Mouse (Mus musculus): ENCODE results near the gene Sphk1.

Sphk1 gene

GRCm38 (mm10) chr11:116501005-116501746, 29.5 kb upstream of the Sphk1 start:
- no peaks in the 10 kb centered on the region for H3K27me3 ChIP-seq (ENCODE audit: insufficient read depth, low read length)
- TF ChIP-seq CTCF (conservative IDR thresholded peaks at IDR 0.05; ENCODE audit: low read length) = peak; percentile 66
- TF ChIP-seq POU5F1 (IDR thresholded peaks at IDR 0.05; ENCODE audit: borderline replicate concordance, low read length) = no peak
- no peaks in the 10 kb centered on the region for H3K36me3 ChIP-seq (ENCODE audit: insufficient read depth, low read length)
- H3K4me3 ChIP-seq (replicated peaks; ENCODE audit: low read length) = no peak overlapping the region
- H3K9me3 ChIP-seq (ENCODE audit: low read length) = no peaks in the 10 kb centered on the region
- H3K4me1 ChIP-seq (replicated peaks; ENCODE audit: low read depth, low read length) = peaks cover 31% of the 10 kb centered on the region

- no peak for TF ChIP-seq NANOG (IDR thresholded peaks at IDR 0.05; ENCODE audit: borderline replicate concordance, low read length)
- no peak for TF ChIP-seq POU5F1 (IDR thresholded peaks at IDR 0.05; ENCODE audit: borderline replicate concordance, low read length)
- TF ChIP-seq CTCF (conservative IDR thresholded peaks at IDR 0.05; ENCODE audit: low read length) = no peak
- Histone ChIP-seq H3K9me3 (ENCODE audit: low read length) (no peaks in the 10 kb centered on the region), H3K36me3 (ENCODE audit: insufficient read depth, low read length) (no peaks in the 10 kb centered on the region), H3K4me3 (replicated peaks; ENCODE audit: low read length) (peak overlapping the region; percentile 64), H3K4me1 (replicated peaks; ENCODE audit: low read depth, low read length) (peaks cover 28% of the 10 kb centered on the region), H3K27me3 (ENCODE audit: insufficient read depth, low read length) (no peaks in the 10 kb centered on the region)
Measured at GRCm38 (mm10) chr11:116504516-116504915, 26.2 kb upstream of the Sphk1 start.

GRCm38 (mm10) chr11:116505573-116505972, 25.2 kb upstream of the Sphk1 start:
- Histone ChIP-seq H3K4me1 (replicated peaks; ENCODE audit: low read depth, low read length) (peaks cover 28% of the 10 kb centered on the region), H3K36me3 (ENCODE audit: insufficient read depth, low read length) (no peaks in the 10 kb centered on the region), H3K4me3 (replicated peaks; ENCODE audit: low read length) (no peak overlapping the region), H3K27me3 (ENCODE audit: insufficient read depth, low read length) (no peaks in the 10 kb centered on the region), H3K9me3 (ENCODE audit: low read length) (no peaks in the 10 kb centered on the region)
- TF ChIP-seq NANOG (IDR thresholded peaks at IDR 0.05; ENCODE audit: borderline replicate concordance, low read length) (no peak), CTCF (conservative IDR thresholded peaks at IDR 0.05; ENCODE audit: low read length) (no peak)

- H3K36me3 ChIP-seq (ENCODE audit: insufficient read depth, low read length) = no peaks in the 10 kb centered on the region
- no peaks in the 10 kb centered on the region for H3K9me3 ChIP-seq (ENCODE audit: low read length)
- H3K27me3 ChIP-seq (ENCODE audit: insufficient read depth, low read length) = no peaks in the 10 kb centered on the region
- no peak overlapping the region for H3K4me3 ChIP-seq (replicated peaks; ENCODE audit: low read length)
- H3K4me1 ChIP-seq (replicated peaks; ENCODE audit: low read depth, low read length) = peaks cover 24% of the 10 kb centered on the region
- TF ChIP-seq CTCF (conservative IDR thresholded peaks at IDR 0.05; ENCODE audit: low read length) = no peak
- no peak for TF ChIP-seq NANOG (IDR thresholded peaks at IDR 0.05; ENCODE audit: borderline replicate concordance, low read length)
- no peak for TF ChIP-seq POU5F1 (IDR thresholded peaks at IDR 0.05; ENCODE audit: borderline replicate concordance, low read length)
Measured at GRCm38 (mm10) chr11:116506151-116506875, 24.4 kb upstream of the Sphk1 start.

GRCm38 (mm10) chr11:116508689-116509088, 22.0 kb upstream of the Sphk1 start:
- Histone ChIP-seq H3K4me1 (replicated peaks; ENCODE audit: low read depth, low read length) (peaks cover 21% of the 10 kb centered on the region), H3K27me3 (ENCODE audit: insufficient read depth, low read length) (peaks cover 5% of the 10 kb centered on the region), H3K36me3 (ENCODE audit: insufficient read depth, low read length) (no peaks in the 10 kb centered on the region), H3K4me3 (replicated peaks; ENCODE audit: low read length) (no peak overlapping the region), H3K9me3 (ENCODE audit: low read length) (no peaks in the 10 kb centered on the region)
- TF ChIP-seq POU5F1 (IDR thresholded peaks at IDR 0.05; ENCODE audit: borderline replicate concordance, low read length) (no peak), CTCF (conservative IDR thresholded peaks at IDR 0.05; ENCODE audit: low read length) (no peak), NANOG (IDR thresholded peaks at IDR 0.05; ENCODE audit: borderline replicate concordance, low read length) (no peak)

- Histone ChIP-seq H3K4me3 (replicated peaks; ENCODE audit: low read length) (no peak overlapping the region), H3K36me3 (ENCODE audit: insufficient read depth, low read length) (no peaks in the 10 kb centered on the region), H3K4me1 (replicated peaks; ENCODE audit: low read depth, low read length) (peaks cover 19% of the 10 kb centered on the region), H3K27me3 (ENCODE audit: insufficient read depth, low read length) (peaks cover 24% of the 10 kb centered on the region), H3K9me3 (ENCODE audit: low read length) (no peaks in the 10 kb centered on the region)
- TF ChIP-seq CTCF (conservative IDR thresholded peaks at IDR 0.05; ENCODE audit: low read length) (no peak), NANOG (IDR thresholded peaks at IDR 0.05; ENCODE audit: borderline replicate concordance, low read length) (no peak), POU5F1 (IDR thresholded peaks at IDR 0.05; ENCODE audit: borderline replicate concordance, low read length) (no peak)
Measured at GRCm38 (mm10) chr11:116511301-116511868, 19.3 kb upstream of the Sphk1 start.

GRCm38 (mm10) chr11:116512154-116512553, 18.6 kb upstream of the Sphk1 start:
- Histone ChIP-seq H3K4me1 (replicated peaks; ENCODE audit: low read depth, low read length) (peaks cover 19% of the 10 kb centered on the region), H3K9me3 (ENCODE audit: low read length) (no peaks in the 10 kb centered on the region), H3K4me3 (replicated peaks; ENCODE audit: low read length) (no peak overlapping the region), H3K36me3 (ENCODE audit: insufficient read depth, low read length) (no peaks in the 10 kb centered on the region), H3K27me3 (ENCODE audit: insufficient read depth, low read length) (peaks cover 24% of the 10 kb centered on the region)
- TF ChIP-seq CTCF (conservative IDR thresholded peaks at IDR 0.05; ENCODE audit: low read length) (no peak), NANOG (IDR thresholded peaks at IDR 0.05; ENCODE audit: borderline replicate concordance, low read length) (no peak), POU5F1 (IDR thresholded peaks at IDR 0.05; ENCODE audit: borderline replicate concordance, low read length) (no peak)

- Histone ChIP-seq H3K4me1 (replicated peaks; ENCODE audit: low read depth, low read length) (peaks cover 19% of the 10 kb centered on the region), H3K27me3 (ENCODE audit: insufficient read depth, low read length) (peaks cover 24% of the 10 kb centered on the region), H3K9me3 (ENCODE audit: low read length) (no peaks in the 10 kb centered on the region), H3K4me3 (replicated peaks; ENCODE audit: low read length) (no peak overlapping the region), H3K36me3 (ENCODE audit: insufficient read depth, low read length) (no peaks in the 10 kb centered on the region)
- TF ChIP-seq NANOG (IDR thresholded peaks at IDR 0.05; ENCODE audit: borderline replicate concordance, low read length) (no peak), CTCF (conservative IDR thresholded peaks at IDR 0.05; ENCODE audit: low read length) (no peak), POU5F1 (IDR thresholded peaks at IDR 0.05; ENCODE audit: borderline replicate concordance, low read length) (no peak)
Measured at GRCm38 (mm10) chr11:116512987-116513386, 17.7 kb upstream of the Sphk1 start.

Measured in E14TG2a.4 (cell line).